Mouse (Mus musculus) kidney, postnatal 36 days (tissue): Measurements from ENCODE around the gene Nhlrc4.

ENCODE experiments used
- DNase-seq, 2 experiments: peaks; one replicate each; pipeline ENCODE4 v3.0.0; 2021 to 2022; ENCODE audit warnings: mixed read lengths in 2 of 2

Gene Nhlrc4

DNA sequence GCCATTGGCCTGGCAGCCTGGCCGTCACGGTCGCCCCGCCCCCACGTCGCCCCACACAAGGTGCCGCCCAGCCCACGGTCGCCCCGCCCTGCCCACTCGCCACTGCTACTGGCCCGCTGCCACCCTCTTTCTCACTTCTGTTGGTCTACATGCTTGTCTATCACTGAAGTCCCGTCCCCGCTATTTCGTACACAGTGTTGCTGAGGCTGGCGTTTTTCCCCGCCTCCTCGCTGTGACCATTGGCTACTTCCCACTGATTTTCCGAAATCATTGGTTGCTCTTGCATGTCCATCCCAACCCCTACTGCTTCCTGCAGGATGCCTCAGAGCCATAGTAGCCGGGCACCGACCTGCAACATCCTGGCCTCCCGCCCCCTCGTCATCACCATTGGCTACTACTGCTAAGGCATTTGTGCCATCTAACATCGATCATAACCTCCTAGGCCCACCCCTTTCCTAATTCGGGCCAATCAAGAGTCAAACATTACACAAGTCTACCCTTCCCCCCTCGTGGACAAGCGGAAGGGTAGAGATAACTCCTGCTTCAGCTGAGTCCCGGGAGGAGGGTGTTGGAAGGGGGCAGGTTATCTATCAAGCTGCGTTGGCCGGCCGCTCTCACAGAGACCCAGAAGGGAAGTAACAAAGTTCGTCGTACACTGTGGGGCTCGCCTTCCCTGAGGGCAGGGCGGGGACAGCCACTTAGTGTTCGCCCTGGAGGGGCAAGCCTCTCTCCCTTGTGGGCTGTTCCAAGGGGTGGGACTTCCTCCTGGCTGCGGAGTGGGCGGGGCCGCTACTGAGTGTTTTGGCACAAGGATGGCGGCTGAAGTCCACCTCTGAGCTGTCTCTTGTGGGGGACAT lies 24.7 kb downstream of the Nhlrc4 start:
- DNase-seq = peak; percentile 100

DNA sequence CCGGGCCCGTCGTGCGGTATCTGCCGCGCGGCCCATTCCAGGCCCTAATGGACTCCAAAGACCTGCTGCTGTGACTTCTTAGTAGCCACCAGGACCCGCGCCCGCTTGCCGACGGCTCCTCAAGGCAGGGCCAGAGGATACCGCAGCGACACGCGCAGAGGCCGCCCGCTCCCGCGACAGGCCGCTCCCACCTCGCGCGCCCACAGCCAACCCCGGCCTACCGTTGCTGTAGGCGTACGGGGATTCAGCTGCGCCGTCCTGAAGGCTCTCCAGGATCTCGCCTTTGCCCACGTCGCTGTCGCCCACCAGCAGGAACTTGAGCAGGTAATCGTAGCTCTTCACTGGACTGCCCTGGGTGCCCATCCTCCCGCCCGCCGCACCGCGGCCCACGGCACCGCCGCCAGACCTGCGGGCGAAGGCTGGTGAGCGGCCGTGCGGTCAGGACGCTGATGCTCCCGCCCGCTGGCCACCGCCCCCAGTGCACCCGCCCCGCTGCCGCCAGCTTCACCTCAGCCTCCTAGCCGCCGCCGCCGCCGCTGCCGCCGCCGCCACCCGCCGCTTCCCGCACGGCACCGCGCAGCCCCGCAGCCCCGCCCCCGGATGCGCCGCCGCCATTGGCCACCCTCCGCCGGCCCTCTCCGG lies 25.5 kb downstream of the Nhlrc4 start, which contains the start of gene Rab40c:
Gene Rab40c, minus strand, starts transcription at position 584 of the 642 bp plus-strand sequence.
- no peak for DNase-seq

DNA sequence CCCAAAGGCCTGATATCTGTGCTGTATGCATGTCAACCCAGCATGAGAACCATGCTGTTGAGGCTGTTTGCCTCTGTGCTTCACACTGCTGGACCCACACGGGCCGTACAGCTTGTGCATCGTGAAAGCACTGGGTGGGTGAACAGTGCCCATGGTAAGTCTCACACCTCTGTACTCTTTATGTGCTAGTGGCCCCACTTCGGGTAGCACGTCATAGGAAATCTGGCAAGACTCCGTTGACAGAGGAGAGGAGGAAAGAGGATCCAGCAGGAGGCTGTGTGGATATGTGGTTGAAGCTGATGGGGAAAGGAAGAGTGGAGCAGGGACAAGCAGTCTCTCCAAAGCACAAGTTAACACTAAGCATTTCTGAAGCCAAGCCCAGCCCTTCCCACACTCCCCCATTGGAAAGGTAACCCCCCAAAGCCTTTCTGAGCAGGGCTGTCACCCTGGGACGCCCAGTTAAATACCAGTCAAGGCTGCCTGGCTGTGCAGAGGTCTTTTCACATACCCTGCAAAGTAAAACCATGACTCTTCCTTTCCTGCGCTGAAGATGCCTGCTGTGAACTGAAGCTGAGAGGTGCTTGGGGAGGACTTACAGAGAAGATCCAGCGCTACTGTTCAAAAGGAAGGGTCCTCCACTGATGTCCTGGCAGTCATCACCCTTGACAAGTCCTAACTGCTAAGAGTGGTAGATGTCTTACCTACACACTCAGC lies 26.6 kb downstream of the Nhlrc4 start:
- DNase-seq = no peak

DNA sequence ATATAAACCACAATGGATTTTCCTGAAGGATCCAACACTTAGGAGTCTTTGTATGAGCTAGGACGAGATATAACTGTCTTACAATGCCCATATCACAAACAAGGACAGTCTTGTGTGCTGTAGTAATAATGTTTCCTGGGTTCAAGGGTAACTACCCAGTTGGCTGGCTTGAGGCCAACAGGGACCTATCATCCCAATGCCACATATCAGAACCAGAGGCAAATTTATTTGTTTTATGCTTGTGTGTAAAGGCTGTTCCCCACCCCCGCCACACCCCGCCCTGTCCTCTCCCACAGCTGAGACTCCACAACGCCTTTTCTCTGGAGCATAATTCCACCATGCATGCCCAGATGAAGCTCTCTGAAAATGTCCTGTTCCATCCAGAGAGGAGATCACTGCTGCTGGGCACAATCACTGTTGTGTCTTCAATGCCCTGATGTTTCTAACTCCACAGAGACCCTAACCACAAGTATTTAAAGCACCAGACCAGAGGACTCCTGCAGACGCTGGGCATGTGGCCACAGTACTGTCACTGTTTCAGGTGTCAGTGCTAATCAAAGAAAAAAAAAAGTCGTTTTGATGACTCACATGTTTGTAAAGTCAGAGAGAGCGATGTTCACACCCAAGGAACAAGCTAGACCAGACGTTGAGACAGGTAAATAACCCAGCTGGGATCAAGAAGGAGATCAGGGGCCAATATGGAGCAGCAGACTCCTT lies 27.7 kb downstream of the Nhlrc4 start:
- no peak for DNase-seq

DNA sequence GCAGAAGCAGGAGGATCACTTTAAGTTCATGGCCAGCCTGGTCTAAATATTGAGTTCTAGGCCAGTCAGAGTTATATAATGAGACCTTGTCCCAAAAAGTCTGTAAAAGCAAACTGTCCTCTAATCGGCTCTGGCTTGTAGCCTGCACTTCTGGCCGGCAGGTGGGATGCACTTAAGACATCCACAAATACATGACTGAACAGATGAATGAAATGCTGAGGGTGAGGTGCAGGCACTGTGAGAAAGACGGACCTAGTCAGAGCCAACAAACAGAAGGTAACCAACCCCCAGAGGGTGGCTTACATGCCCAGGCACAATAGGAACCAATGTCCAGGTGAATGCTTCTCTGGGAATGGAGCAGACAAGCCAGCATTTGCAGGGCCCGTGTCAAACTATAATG lies 30.5 kb downstream of the Nhlrc4 start:
- DNase-seq = no peak

DNA sequence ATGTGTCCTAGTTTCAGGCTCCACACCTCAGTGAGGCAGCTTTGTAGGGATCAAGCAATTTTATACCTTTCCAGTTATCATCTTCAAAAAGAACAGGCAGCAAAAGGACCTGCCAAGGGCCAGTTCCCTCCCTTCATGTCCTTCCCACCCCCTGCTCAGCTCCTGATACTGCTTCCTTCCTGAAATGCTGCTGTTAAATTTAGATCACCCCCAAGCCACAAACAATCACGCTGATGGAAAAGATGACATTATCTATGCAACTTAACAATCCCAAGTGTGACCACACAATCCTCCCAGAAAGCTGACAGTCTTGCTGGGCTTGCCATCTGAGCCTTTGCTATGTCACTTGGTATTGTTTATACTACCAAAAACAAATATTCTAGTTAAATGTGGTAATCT lies 30.9 kb downstream of the Nhlrc4 start:
- peak; percentile 21 to 27 for DNase-seq

DNA sequence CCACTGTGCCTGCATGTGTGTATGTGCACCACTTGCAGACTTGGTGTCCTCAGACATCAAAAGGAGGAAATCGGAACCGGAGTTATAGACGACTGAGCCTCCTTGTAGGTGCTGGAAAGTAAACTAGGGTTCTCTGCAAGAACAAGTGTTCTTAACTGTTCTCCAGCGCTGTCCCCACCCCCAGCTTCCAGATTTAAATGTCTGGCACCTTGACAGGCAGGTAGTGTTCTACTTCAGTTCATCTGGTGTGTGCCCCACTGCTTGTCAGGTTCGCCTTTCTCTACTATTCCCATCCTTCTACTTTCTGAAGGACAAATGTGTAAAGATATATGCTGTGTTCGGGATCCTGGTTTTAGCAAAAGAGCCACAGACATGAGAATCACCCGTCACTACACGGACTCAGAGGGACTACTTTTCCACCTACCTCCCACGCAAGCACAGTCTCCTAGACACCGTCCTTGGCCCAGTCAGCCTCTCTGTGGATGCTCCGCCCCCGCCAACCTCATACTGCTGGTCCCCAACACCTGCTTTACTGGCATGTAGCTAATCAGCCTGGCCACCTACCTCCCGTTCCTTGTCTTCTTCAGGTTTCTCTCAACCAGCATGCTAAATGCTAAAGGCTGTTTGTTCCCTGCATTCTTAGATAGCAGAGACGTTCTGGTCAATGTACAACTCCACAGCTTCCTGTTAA lies 31.4 kb downstream of the Nhlrc4 start:
- peak; percentile 53 to 56 for DNase-seq

DNA sequence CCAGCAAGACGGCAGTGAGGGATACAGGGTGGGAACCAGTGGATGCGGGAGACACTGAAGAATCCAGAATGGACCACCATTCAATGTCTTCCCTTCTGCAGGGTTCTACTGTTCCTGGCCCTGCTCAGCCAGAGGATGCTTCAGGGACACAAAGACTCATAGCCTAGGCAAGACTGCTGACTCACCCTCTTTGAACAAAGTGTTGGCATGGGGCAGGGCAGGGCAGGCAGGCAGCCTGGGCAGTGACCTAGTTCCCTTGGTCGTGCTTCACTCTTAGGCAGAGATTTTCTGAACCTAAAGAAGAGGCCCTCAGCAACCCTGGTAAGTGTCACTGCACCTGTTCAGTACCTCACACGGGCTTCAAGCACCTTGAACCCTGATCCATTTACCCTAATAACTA lies 32.9 kb downstream of the Nhlrc4 start:
- DNase-seq = peak; percentile 52 to 53

DNA sequence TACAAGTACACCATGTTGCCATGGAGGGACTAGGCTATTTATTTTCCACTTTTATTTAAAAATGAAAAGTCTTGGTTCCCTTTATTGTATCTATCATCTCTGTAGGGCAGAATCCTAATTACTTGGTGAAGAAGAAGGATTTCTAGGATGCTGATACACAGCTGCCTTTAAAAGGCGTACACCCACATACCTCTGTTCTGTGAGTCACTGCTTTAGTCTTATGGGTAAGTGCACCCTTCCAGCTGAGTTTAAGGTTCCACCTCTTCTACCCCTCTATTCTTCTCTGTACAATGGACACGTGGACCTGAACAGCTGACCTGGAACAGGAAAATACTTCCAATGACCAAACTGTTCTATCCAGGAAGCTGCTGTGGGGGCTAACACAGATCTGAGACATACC lies 37.1 kb downstream of the Nhlrc4 start:
- DNase-seq = no peak

DNA sequence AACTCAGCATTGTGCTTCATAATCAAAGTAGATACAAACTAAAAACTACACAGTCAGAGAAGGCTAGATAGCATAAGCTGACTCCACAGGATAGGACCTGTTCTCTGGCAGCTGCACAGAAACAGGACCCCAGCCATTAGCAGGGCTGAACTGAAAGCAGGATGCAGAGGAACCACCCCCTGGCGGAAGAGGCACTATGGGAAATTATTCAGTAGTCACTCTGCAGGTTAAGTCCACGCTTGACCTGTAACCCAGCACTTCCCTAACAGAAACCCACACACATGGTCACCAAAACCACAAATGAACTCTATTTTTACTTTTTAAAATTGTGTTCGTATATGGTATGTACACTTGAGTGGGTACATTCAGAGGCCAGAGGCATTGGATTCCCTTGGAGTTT lies 41.7 kb downstream of the Nhlrc4 start:
- no peak for DNase-seq

DNA sequence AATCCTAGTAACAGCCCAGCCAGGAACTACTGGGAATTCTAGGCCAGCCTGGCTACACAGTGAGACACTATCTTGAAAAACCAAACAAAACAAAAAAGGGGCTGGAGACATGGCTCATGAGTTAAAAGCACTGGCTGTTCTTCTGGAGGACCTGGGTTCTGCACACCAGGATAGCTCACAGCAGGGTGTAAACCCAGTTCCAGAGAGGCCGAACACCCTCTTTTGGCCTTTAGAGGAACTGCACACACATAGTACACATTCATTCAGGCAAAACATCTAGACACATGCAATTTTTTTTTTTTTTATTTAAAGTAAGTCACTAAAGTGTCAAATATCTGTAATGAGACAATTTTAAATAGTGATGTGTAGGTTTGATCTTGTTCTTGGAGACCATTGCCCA lies 44.6 kb downstream of the Nhlrc4 start:
- DNase-seq = no peak

DNA sequence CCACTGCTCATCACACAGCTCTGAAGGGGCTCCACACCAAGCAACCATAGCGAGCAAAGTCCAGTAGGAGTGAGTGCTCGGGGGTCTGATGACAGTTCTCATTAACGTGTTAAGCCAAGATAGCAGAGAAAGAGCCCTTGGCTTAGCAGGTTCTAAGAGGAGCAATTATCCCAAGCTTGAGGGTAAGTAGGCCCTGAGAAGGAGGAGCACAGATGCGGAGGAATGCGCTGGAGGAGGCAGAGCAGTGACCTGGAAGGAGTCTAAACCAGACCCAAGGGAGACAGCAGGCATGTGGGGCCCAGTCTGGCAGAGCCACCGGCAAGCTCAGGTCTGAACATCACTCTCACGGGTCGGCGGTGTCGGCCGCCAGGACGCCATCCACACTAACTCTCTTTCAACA lies 48.9 kb downstream of the Nhlrc4 start:
- no peak for DNase-seq

DNA sequence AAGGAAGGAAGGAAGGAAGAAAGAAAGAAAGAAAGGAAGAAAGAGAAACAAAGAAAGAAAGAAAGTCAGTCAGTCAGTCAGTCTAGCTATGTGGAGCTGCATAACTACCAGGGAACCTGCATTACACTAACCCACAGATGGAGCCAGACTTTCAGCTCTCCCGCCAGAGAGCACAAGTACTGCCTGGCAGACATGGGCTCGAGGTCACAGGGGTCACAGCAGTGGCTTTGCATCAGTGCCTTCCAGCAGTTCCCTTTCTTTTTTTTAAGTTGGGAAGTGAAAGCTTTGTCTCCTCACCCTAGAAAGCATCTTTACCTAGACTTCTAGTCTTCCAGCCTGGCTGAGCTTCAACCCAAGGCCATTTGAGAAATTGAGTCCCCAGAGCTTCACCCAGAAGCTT lies 49.3 kb downstream of the Nhlrc4 start:
- DNase-seq = peak; percentile 71 to 78

DNA sequence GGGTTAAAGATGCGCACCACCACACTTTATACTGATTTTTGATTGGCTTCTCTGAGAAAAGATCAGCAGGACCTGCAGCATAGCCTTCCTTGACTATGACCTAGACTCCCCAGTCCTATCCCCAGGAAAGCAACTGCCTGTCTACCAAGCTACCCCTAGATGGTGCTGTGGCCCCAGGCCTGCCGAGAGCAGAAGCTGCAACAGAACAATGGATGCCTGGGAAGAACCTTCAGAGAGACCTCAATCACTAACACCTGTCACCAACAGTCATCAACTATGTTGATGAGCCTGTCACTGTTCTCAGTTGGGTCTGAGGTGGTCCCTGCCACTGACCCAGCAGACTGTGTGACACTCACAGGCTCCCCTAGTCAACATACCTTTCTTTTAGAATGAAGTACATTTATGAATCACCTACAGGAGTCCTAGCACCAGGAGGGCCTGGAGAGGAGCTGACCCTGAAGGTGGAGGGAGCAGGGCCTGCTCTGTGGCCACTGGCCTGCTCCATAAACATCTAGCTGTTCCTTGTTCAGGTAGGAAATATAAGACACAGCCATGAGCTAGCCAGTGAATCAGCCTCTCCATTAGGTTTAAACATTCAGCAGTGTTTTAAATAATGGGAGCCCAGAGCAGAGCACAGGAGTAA lies 50.7 kb downstream of the Nhlrc4 start:
- peak; percentile 75 to 85 for DNase-seq
